Mouse (Mus musculus): ENCODE data around the gene Vac14. TPM values are rescaled to one million over a fixed set of nuclear protein-coding genes. Genes with fewer than 3 reads are reported as not detected.
A peak's percentile ranks its signal among the peaks of the same experiment; 100 is the strongest.

The Vac14 gene
- polyA plus RNA-seq, 1 experiment from 2014 or later, result 19.6 TPM

DNA sequence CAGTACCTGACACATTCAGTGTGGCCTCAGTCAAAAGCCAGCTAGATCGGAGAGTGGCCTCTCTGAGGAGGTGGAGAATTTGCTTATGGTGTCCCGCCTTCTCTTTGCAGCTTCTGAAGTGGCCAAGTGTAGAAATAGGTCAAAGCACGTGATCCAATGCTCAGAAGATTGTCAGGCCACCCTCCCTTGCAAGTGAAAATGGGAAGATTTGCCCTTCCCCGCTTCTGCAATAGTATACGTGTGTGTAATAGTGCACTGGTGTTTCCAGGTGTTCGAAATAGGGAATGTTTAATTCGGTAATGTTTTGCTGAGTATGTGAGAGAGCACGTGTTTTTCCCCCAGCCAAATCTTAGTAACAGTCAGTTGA, 806 bp downstream of the Vac14 start:
- Histone ChIP-seq H3K9me3 (ENCODE audit: control insufficient read depth, low read length) (no peaks in the 10 kb centered on the region), H3K27ac (replicated peaks in 1 of 2; ENCODE audit: control insufficient read depth in 1 of 2, insufficient read depth in 1 of 2, low read depth in 2 of 2, low read length in 2 of 2) (no peak overlapping the region), H3K27me3 (ENCODE audit: control insufficient read depth, insufficient read depth, low read length) (no peaks in the 10 kb centered on the region; the same call in 1 of the 2 replicates), H3K4me3 (ENCODE audit: control insufficient read depth in 1 of 2, insufficient read depth in 1 of 2, low read depth in 1 of 2, low read length in 2 of 2) (peak overlapping the region; percentile 84 to 94), H3K36me3 (ENCODE audit: control insufficient read depth, insufficient read depth, low read length) (no peaks in the 10 kb centered on the region), H3K9ac (ENCODE audit: low read length) (peak overlapping the region; percentile 86), H3K4me1 (ENCODE audit: control insufficient read depth in 2 of 2, insufficient read depth in 2 of 2, low read length in 2 of 2) (peaks cover 7 to 18% of the 10 kb centered on the region in 2 experiments), H3K4me2 (ENCODE audit: low read length) (peak overlapping the region; percentile 92)
- ATAC-seq (ENCODE audit: insufficient number of reproducible peaks, insufficient read depth, low FRiP score, low read depth), result no peak
- 26% methylated on average over 8 of the region's 8 CpGs for WGBS

DNA sequence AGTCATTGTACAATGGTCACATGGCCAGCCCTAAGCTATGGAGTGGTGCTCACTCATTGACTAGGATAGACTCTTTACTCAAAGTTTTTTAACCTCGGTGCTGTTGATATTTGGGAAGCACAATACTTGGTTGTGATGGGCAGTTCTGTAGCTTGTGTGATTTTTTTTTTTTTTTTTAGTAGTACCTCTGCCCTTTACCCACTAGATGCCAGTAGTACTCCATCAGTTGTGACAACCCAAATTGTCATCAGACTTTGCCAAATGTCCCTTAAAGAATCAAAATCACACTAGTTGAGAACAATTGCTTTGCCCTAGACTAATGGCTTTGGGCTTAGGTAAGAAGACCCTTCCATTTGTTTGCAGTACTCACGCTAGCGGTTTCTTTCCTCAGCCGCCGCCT, 1.5 kb downstream of the Vac14 start:
- Histone ChIP-seq H3K4me1 (ENCODE audit: control insufficient read depth in 2 of 2, insufficient read depth in 2 of 2, low read length in 2 of 2) (peaks cover 7 to 18% of the 10 kb centered on the region in 2 experiments), H3K27me3 (ENCODE audit: control insufficient read depth, insufficient read depth, low read length) (no peaks in the 10 kb centered on the region; the same call in 1 of the 2 replicates), H3K4me2 (ENCODE audit: low read length) (peak overlapping the region; percentile 92), H3K4me3 (ENCODE audit: control insufficient read depth in 1 of 2, insufficient read depth in 1 of 2, low read depth in 1 of 2, low read length in 2 of 2) (no peak overlapping the region), H3K27ac (replicated peaks in 1 of 2; ENCODE audit: control insufficient read depth in 1 of 2, insufficient read depth in 1 of 2, low read depth in 2 of 2, low read length in 2 of 2) (no peak overlapping the region), H3K36me3 (ENCODE audit: control insufficient read depth, insufficient read depth, low read length) (no peaks in the 10 kb centered on the region), H3K9me3 (ENCODE audit: control insufficient read depth, low read length) (no peaks in the 10 kb centered on the region), H3K9ac (ENCODE audit: low read length) (no peak overlapping the region)
- 87% methylated on average over 5 of the region's 5 CpGs for WGBS
- ATAC-seq (ENCODE audit: insufficient number of reproducible peaks, insufficient read depth, low FRiP score, low read depth), result no peak

DNA sequence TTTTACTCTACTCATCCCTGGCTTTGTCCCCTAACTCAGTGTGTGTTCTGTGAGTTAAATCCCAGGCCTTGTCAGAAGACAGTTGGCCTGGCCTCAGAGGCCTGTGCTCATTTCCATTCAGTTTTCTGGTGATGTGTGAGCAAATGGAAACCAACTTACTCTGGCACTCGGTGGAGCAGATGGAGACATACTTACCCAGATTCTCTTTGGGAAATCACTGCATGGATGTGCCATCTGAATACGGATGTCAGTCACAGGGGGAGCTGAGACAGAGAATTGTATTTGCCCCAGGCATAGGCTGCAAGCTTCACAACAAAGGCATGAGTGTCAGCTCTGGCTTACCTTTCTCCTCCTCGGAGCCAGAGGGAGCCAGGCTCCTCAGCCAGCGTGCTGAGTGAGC, 8.0 kb downstream of the Vac14 start:
- no peak overlapping the region for H3K4me3 ChIP-seq (ENCODE audit: control insufficient read depth in 1 of 2, insufficient read depth in 1 of 2, low read depth in 1 of 2, low read length in 2 of 2)
- H3K4me1 ChIP-seq (ENCODE audit: control insufficient read depth in 2 of 2, insufficient read depth in 2 of 2, low read length in 2 of 2), result peaks cover 0 to 6% of the 10 kb centered on the region in 2 experiments; a peak in 2 of 4 replicates
- H3K4me2 ChIP-seq (ENCODE audit: low read length), result no peak overlapping the region
- ATAC-seq (ENCODE audit: insufficient number of reproducible peaks, insufficient read depth, low FRiP score, low read depth), result no peak
- no peak overlapping the region for H3K9ac ChIP-seq (ENCODE audit: low read length)
- H3K27ac ChIP-seq (replicated peaks in 1 of 2; ENCODE audit: control insufficient read depth in 1 of 2, insufficient read depth in 1 of 2, low read depth in 2 of 2, low read length in 2 of 2), result no peak overlapping the region
- H3K27me3 ChIP-seq (ENCODE audit: control insufficient read depth, insufficient read depth, low read length), result no peaks in the 10 kb centered on the region
- H3K36me3 ChIP-seq (ENCODE audit: control insufficient read depth, insufficient read depth, low read length), result no peaks in the 10 kb centered on the region
- no peaks in the 10 kb centered on the region for H3K9me3 ChIP-seq (ENCODE audit: control insufficient read depth, low read length)
- WGBS, result 79% methylated on average over 4 of the region's 4 CpGs

DNA sequence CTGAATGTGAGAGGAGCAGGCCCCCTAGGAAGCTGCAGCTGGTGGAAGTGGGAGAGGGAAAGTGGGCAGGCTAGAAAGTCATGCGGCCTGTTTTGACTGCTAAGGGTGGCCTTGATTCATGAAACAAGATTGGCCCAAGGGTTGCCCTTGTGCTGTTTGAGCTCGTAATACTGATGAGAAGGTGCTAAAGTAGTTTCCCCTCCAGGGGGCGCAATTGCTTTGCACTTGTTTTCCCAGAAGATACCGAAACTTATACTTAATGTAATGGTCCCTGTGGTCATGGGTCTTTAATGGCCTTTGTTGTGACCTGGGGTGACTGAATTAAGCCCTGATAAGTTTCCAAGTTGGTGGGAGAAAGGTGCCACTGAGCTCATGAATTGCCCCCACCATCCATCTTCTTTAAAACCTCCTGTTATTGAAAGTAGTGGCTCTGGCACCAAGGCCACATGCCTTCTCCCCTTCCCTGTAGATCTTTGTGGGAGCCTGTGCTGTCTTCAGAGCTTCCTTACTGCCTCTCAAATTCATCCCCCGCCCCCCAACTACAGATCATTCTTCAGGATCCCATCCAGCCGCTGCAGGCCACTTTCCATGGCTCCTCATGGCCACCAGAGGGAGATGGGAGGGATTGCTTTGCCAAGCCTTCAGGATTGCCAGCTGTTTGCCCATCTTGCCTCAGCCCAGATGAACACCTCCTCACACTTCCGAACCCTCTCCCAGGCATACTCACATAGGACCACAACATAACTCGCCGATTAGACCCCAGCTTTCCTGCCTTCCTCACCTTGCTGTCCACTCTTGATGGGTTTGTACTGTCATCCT, 11.1 kb downstream of the Vac14 start:
- H3K9ac ChIP-seq (ENCODE audit: low read length), result no peak overlapping the region
- H3K27me3 ChIP-seq (ENCODE audit: control insufficient read depth, insufficient read depth, low read length), result no peaks in the 10 kb centered on the region
- peaks cover 0 to 6% of the 10 kb centered on the region in 2 experiments; a peak in 2 of 4 replicates for H3K4me1 ChIP-seq (ENCODE audit: control insufficient read depth in 2 of 2, insufficient read depth in 2 of 2, low read length in 2 of 2)
- H3K36me3 ChIP-seq (ENCODE audit: control insufficient read depth, insufficient read depth, low read length), result peaks cover 28% of the 10 kb centered on the region
- no peaks in the 10 kb centered on the region for H3K9me3 ChIP-seq (ENCODE audit: control insufficient read depth, low read length)
- H3K4me3 ChIP-seq (ENCODE audit: control insufficient read depth in 1 of 2, insufficient read depth in 1 of 2, low read depth in 1 of 2, low read length in 2 of 2), result no peak overlapping the region
- 65% methylated on average over 9 of the region's 9 CpGs for WGBS
- H3K4me2 ChIP-seq (ENCODE audit: low read length), result no peak overlapping the region
- no peak overlapping the region for H3K27ac ChIP-seq (replicated peaks in 1 of 2; ENCODE audit: control insufficient read depth in 1 of 2, insufficient read depth in 1 of 2, low read depth in 2 of 2, low read length in 2 of 2)
- no peak for ATAC-seq (ENCODE audit: insufficient number of reproducible peaks, insufficient read depth, low FRiP score, low read depth)

DNA sequence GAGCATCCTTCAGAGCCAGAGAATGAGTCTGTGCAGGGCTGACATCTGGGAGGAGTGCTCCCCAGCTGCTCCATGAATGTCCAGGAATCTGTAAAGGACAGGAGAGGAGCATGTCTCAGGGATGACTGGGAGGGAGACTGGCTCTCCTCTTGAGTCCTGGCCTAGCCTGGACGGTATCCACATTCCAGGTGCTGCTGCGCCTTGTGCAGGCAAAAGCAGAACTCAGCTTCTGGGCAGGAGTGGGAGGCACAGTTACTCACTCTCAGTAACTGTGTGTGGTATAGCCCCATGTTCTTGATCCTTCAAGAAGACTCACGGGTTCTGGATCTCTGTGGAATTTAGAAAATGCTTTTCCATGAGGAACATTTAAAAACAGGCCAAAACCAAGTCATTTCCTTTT, 11.7 kb downstream of the Vac14 start:
- ATAC-seq (ENCODE audit: insufficient number of reproducible peaks, insufficient read depth, low FRiP score, low read depth), result no peak
- peaks cover 0 to 6% of the 10 kb centered on the region in 2 experiments; a peak in 2 of 4 replicates for H3K4me1 ChIP-seq (ENCODE audit: control insufficient read depth in 2 of 2, insufficient read depth in 2 of 2, low read length in 2 of 2)
- H3K4me3 ChIP-seq (ENCODE audit: control insufficient read depth in 1 of 2, insufficient read depth in 1 of 2, low read depth in 1 of 2, low read length in 2 of 2), result no peak overlapping the region
- peaks cover 34% of the 10 kb centered on the region for H3K36me3 ChIP-seq (ENCODE audit: control insufficient read depth, insufficient read depth, low read length)
- H3K4me2 ChIP-seq (ENCODE audit: low read length), result no peak overlapping the region
- H3K27me3 ChIP-seq (ENCODE audit: control insufficient read depth, insufficient read depth, low read length), result no peaks in the 10 kb centered on the region
- WGBS, result 90% methylated on average over 3 of the region's 3 CpGs
- no peaks in the 10 kb centered on the region for H3K9me3 ChIP-seq (ENCODE audit: control insufficient read depth, low read length)
- H3K9ac ChIP-seq (ENCODE audit: low read length), result no peak overlapping the region
- H3K27ac ChIP-seq (replicated peaks in 1 of 2; ENCODE audit: control insufficient read depth in 1 of 2, insufficient read depth in 1 of 2, low read depth in 2 of 2, low read length in 2 of 2), result peak overlapping the region in 1 of 2 experiments; percentile 46; a peak in 1 of 4 replicates

DNA sequence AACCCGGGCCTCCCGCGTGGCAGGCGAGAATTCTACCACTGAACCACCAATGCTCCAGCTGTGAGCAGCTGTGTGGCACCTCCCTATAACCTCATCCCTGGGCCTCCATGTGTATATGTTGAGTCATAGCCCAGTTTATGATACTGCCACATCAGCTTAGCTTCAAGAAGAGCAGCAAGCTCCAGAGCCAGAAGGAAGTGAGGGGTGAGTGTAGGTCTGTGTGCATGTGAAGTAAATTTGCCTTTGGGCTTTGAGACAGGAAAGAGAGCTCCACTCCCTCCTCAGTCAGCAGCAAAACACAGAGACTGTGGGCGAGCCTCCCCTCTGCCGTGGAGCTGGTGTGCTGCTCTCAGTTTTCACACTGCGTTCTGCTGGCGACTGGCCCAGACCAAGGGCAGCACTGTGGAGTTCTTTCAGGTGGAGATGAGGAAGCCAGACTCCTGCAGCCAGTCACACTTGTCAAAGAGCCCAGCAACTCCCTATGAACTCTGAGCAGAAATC, 12.2 kb downstream of the Vac14 start:
- Histone ChIP-seq H3K4me2 (ENCODE audit: low read length) (no peak overlapping the region), H3K9me3 (ENCODE audit: control insufficient read depth, low read length) (no peaks in the 10 kb centered on the region), H3K27ac (replicated peaks in 1 of 2; ENCODE audit: control insufficient read depth in 1 of 2, insufficient read depth in 1 of 2, low read depth in 2 of 2, low read length in 2 of 2) (peak overlapping the region; percentile 46 to 53), H3K4me1 (ENCODE audit: control insufficient read depth in 2 of 2, insufficient read depth in 2 of 2, low read length in 2 of 2) (peaks cover 0 to 6% of the 10 kb centered on the region in 2 experiments; a peak in 2 of 4 replicates), H3K4me3 (ENCODE audit: control insufficient read depth in 1 of 2, insufficient read depth in 1 of 2, low read depth in 1 of 2, low read length in 2 of 2) (no peak overlapping the region), H3K27me3 (ENCODE audit: control insufficient read depth, insufficient read depth, low read length) (no peaks in the 10 kb centered on the region), H3K36me3 (ENCODE audit: control insufficient read depth, insufficient read depth, low read length) (peaks cover 39% of the 10 kb centered on the region), H3K9ac (ENCODE audit: low read length) (no peak overlapping the region)
- peak; percentile 68 for ATAC-seq (ENCODE audit: insufficient number of reproducible peaks, insufficient read depth, low FRiP score, low read depth)
- WGBS, result 51% methylated on average over 8 of the region's 8 CpGs

DNA sequence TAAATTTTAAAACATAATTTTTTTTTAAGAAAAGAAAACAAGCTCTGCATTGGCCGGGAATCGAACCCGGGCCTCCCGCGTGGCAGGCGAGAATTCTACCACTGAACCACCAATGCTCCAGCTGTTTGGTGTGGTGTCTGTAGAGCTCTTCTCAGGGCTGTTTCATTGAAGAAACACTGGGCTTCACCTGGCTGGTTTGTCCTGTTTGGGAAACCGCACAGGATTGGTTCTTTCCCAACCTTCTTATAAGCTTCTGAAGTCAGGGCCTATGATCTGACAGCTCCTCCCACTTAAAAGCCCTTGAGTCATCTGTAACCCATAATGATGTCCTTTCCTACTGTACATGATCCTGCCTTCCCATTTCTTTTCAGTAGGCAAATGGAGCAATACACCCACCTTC, 12.8 kb downstream of the Vac14 start:
- Histone ChIP-seq H3K4me1 (ENCODE audit: control insufficient read depth in 2 of 2, insufficient read depth in 2 of 2, low read length in 2 of 2) (peaks cover 0 to 6% of the 10 kb centered on the region in 2 experiments; a peak in 2 of 4 replicates), H3K4me2 (ENCODE audit: low read length) (no peak overlapping the region), H3K9me3 (ENCODE audit: control insufficient read depth, low read length) (no peaks in the 10 kb centered on the region), H3K27me3 (ENCODE audit: control insufficient read depth, insufficient read depth, low read length) (no peaks in the 10 kb centered on the region), H3K9ac (ENCODE audit: low read length) (no peak overlapping the region), H3K4me3 (ENCODE audit: control insufficient read depth in 1 of 2, insufficient read depth in 1 of 2, low read depth in 1 of 2, low read length in 2 of 2) (no peak overlapping the region), H3K27ac (replicated peaks in 1 of 2; ENCODE audit: control insufficient read depth in 1 of 2, insufficient read depth in 1 of 2, low read depth in 2 of 2, low read length in 2 of 2) (peak overlapping the region in 1 of 2 experiments; percentile 46; a peak in 2 of 4 replicates), H3K36me3 (ENCODE audit: control insufficient read depth, insufficient read depth, low read length) (peaks cover 45% of the 10 kb centered on the region)
- 92% methylated on average over 7 of the region's 7 CpGs for WGBS
- ATAC-seq (ENCODE audit: insufficient number of reproducible peaks, insufficient read depth, low FRiP score, low read depth), result no peak
